Mouse (Mus musculus) liver, embryonic 14.5 days (tissue): ENCODE results near the gene Dlg2. TPM values are rescaled to one million over a fixed set of nuclear protein-coding genes. Genes with fewer than 3 reads are reported as not detected.

Experiments
- ATAC-seq: fragments of 200-750 bp; cut with Nextera tagmentation; 2 replicates; pipeline ENCODE4 v1.8.0; 2017; ENCODE audit warnings: moderate number of reproducible peaks, mild to moderate bottlenecking, moderate library complexity; ENCODE audit not compliant: insufficient read depth
- DNase-seq, 3 experiments: peaks; one replicate each; pipeline ENCODE4 v3.0.0-alpha.2; 2012 to 2013; ENCODE audit warnings: low read depth in 3 of 3, low spot score in 3 of 3
- H3K27ac ChIP-seq: fragments of 300-500 bp; sonication (generic); 2 replicates; pipeline ENCODE4 v1.5.1; 2014; ENCODE audit warnings: moderate library complexity, mild to moderate bottlenecking, control low read depth, inconsistent platforms
- H3K27me3 ChIP-seq: fragments of 300-500 bp; sonication (generic); 2 replicates; pipeline ENCODE4 v1.6.1; 2014; ENCODE audit warnings: mild to moderate bottlenecking, low read length, moderate library complexity; ENCODE audit not compliant: control insufficient read depth, insufficient read depth
- H3K36me3 ChIP-seq: fragments of 300-500 bp; sonication (generic); replicated peaks from 2 replicates; pipeline ENCODE4 v1.6.1; 2014; ENCODE audit warnings: low read depth; ENCODE audit not compliant: control insufficient read depth, insufficient read depth
- H3K4me1 ChIP-seq, 2 experiments: fragments of 200-500 bp in 1 of 2; fragments of 300-500 bp in 1 of 2; sonication (generic) in 1 of 2; replicated peaks; 2 replicates each; pipeline ENCODE4 v1.6.1; 2012 to 2014; ENCODE audit warnings: antibody characterized with exemption in 1 of 2, inconsistent platforms in 1 of 2, low read length in 1 of 2; ENCODE audit not compliant: control insufficient read depth in 2 of 2, insufficient read depth in 2 of 2
- H3K4me2 ChIP-seq: fragments of 300-500 bp; sonication (generic); 2 replicates; pipeline ENCODE4 v1.6.1; 2014; ENCODE audit warnings: low read depth, mild to moderate bottlenecking, control low read depth, moderate library complexity
- H3K4me3 ChIP-seq, 2 experiments: fragments of 200-500 bp in 1 of 2; fragments of 300-500 bp in 1 of 2; sonication (generic) in 1 of 2; 2 replicates each; pipeline ENCODE4 v1.5.1; 2012 to 2014; ENCODE audit warnings: low read depth in 2 of 2, low read length in 2 of 2, mild to moderate bottlenecking in 2 of 2, control low read depth in 1 of 2, inconsistent platforms in 1 of 2, moderate library complexity in 1 of 2; ENCODE audit not compliant: insufficient read depth in 1 of 2
- H3K9ac ChIP-seq: fragments of 300-500 bp; sonication (generic); replicated peaks from 2 replicates; pipeline ENCODE4 v1.6.1; 2014; ENCODE audit warnings: mild to moderate bottlenecking, control low read depth, moderate library complexity
- H3K9me3 ChIP-seq: fragments of 300-500 bp; sonication (generic); 2 replicates; pipeline ENCODE4 v1.6.1; 2016; ENCODE audit warnings: low read length, mixed read lengths; ENCODE audit not compliant: control insufficient read depth
- CTCF ChIP-seq: IDR thresholded peaks from 2 replicates; pipeline ENCODE4 v1.5.1; 2016; ENCODE audit warnings: antibody characterized with exemption, low read depth, control low read depth
- EP300 ChIP-seq: IDR thresholded peaks from 2 replicates; pipeline ENCODE4 v1.6.1; 2016; ENCODE audit warnings: antibody characterized with exemption, low read depth
- WGBS: fragments of 180-500 bp; shearing (Covaris S2); extraction: QIAGEN DNeasy Blood & Tissue Kit; methylation state at CpG from one replicate; pipeline ENCODE4 v1.1.7; 2014; ENCODE audit not compliant: insufficient replicate concordance; 5-methylcytosine and 5-hydroxymethylcytosine counted together
- polyA plus RNA-seq, 2 experiments: library from polyadenylated mRNA; depleted of rRNA in 1 of 2; stranded (reverse) in 1 of 2; unstranded in 1 of 2; fragments of >200 nt; fragmentation: Nextera tagmentation in 1 of 2; extraction: Ambion mirVana in 1 of 2; gene quantifications; 2 replicates each; pipeline versions ENCODE4 v1.2.1 to v1.2.3; 2012 to 2014

The Dlg2 gene
- polyA plus RNA-seq, 2 experiments = 0.33 to 0.44 TPM

GRCm38 (mm10) chr7:91784617-91785016, 1308.1 kb downstream of the Dlg2 start:
- no peak overlapping the region for H3K4me2 ChIP-seq
- H3K9ac ChIP-seq = no peak overlapping the region
- no peak for DNase-seq

GRCm38 (mm10) chr7:91785445-91785844, 1309.0 kb downstream of the Dlg2 start:
- Histone ChIP-seq H3K27me3 (no peaks in the 10 kb centered on the region), H3K36me3 (no peaks in the 10 kb centered on the region), H3K9ac (no peak overlapping the region), H3K27ac (no peak overlapping the region), H3K4me1 (no peaks in the 10 kb centered on the region), H3K4me2 (no peak overlapping the region), H3K9me3 (no peaks in the 10 kb centered on the region), H3K4me3 (no peak overlapping the region)
- WGBS = 73% methylated on average over 5 of the region's 5 CpGs
- DNase-seq = no peak
- no peak for ATAC-seq
- TF ChIP-seq EP300 (no peak), CTCF (no peak)

More at GRCm38 (mm10) chr7:91784617-91785016, 1308.1 kb downstream of the Dlg2 start:
- no peaks in the 10 kb centered on the region for H3K4me1 ChIP-seq
- TF ChIP-seq CTCF = no peak
- TF ChIP-seq EP300 = no peak
- no peak for ATAC-seq
- no peaks in the 10 kb centered on the region for H3K27me3 ChIP-seq
- WGBS = 57% methylated on average over 2 of the region's 2 CpGs
- no peaks in the 10 kb centered on the region for H3K9me3 ChIP-seq
- no peak overlapping the region for H3K4me3 ChIP-seq
- H3K27ac ChIP-seq = no peak overlapping the region
- H3K36me3 ChIP-seq = no peaks in the 10 kb centered on the region

DNA sequence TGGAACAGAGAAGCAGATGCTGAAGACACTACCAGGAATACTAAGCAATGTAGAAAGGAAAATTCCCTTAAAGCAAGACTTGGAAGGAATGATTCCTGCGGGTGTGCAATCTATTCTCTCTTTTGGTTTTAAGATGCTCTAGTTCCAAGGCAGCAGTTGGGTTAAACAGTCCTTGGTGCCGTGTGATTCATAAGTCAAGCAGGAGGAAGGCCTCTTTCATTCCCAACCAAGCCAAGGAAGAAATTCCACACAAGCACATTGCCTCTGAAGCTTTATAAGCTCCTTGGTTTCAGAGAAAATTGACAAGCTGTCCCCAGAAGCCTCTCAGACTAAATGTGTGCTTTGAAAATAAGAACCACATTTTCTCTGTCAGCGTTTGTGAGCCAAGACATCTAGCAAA, 1309.4 kb downstream of the Dlg2 start:
- Histone ChIP-seq H3K4me1 (no peaks in the 10 kb centered on the region), H3K4me2 (no peak overlapping the region), H3K9ac (no peak overlapping the region), H3K4me3 (no peak overlapping the region), H3K27ac (no peak overlapping the region), H3K27me3 (no peaks in the 10 kb centered on the region), H3K9me3 (no peaks in the 10 kb centered on the region), H3K36me3 (no peaks in the 10 kb centered on the region)
- TF ChIP-seq EP300 = no peak
- 55% methylated on average over 3 of the region's 3 CpGs for WGBS
- ATAC-seq (no peak), DNase-seq (no peak)

GRCm38 (mm10) chr7:91790949-91791564, 1314.6 kb downstream of the Dlg2 start:
- H3K4me2 ChIP-seq = no peak overlapping the region
- no peaks in the 10 kb centered on the region for H3K27me3 ChIP-seq
- H3K4me1 ChIP-seq = no peaks in the 10 kb centered on the region
- no peak for DNase-seq
- ATAC-seq = no peak
- H3K9me3 ChIP-seq = no peaks in the 10 kb centered on the region
- no peak overlapping the region for H3K9ac ChIP-seq
- H3K27ac ChIP-seq = no peak overlapping the region
- H3K36me3 ChIP-seq = no peaks in the 10 kb centered on the region
- 62% methylated on average over 4 of the region's 4 CpGs for WGBS
- no peak for TF ChIP-seq CTCF
- TF ChIP-seq EP300 = no peak
- no peak overlapping the region for H3K4me3 ChIP-seq

DNA sequence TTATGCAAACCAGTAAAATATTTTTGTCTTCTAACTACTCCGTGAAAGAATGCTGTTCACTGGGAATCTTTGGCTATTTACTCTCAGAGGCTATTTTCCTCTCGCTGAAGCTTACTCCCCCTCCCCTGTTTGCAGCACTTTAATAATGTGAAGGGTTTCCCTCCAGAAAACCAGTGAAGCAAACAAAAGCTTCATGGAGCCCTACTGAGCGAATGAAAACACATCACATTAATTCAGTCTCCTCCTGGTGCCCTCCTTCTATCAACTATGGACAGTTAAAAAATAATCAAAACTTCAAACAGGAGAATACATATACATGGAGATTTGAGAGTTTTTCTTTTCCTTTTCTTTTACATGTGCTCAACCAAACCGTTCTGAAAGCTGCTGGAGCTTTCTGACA, 1330.2 kb downstream of the Dlg2 start:
- ATAC-seq (no peak), DNase-seq (no peak)
- H3K4me2 ChIP-seq = no peak overlapping the region
- no peaks in the 10 kb centered on the region for H3K36me3 ChIP-seq
- WGBS = 47% methylated on average over 4 of the region's 4 CpGs
- H3K27ac ChIP-seq = no peak overlapping the region
- no peaks in the 10 kb centered on the region for H3K27me3 ChIP-seq
- H3K9me3 ChIP-seq = no peaks in the 10 kb centered on the region
- TF ChIP-seq CTCF (no peak), EP300 (no peak)
- no peak overlapping the region for H3K4me3 ChIP-seq
- no peak overlapping the region for H3K9ac ChIP-seq
- no peaks in the 10 kb centered on the region for H3K4me1 ChIP-seq
